Mouse (Mus musculus) liver, embryonic 14.5 days (tissue): Measurements from ENCODE around the gene Necap1. TPM values are rescaled to one million over a fixed set of nuclear protein-coding genes. Genes with fewer than 3 reads are reported as not detected.

ENCODE experiments used
- ATAC-seq: fragments of 200-750 bp; cut with Nextera tagmentation; 2 replicates; pipeline ENCODE4 v1.8.0; 2017; ENCODE audit warnings: moderate number of reproducible peaks, mild to moderate bottlenecking, moderate library complexity; ENCODE audit not compliant: insufficient read depth
- DNase-seq, 3 experiments: peaks; one replicate each; pipeline ENCODE4 v3.0.0-alpha.2; 2012 to 2013; ENCODE audit warnings: low read depth in 3 of 3, low spot score in 3 of 3
- H3K27ac ChIP-seq: fragments of 300-500 bp; sonication (generic); 2 replicates; pipeline ENCODE4 v1.5.1; 2014; ENCODE audit warnings: moderate library complexity, mild to moderate bottlenecking, control low read depth, inconsistent platforms
- H3K27me3 ChIP-seq: fragments of 300-500 bp; sonication (generic); 2 replicates; pipeline ENCODE4 v1.6.1; 2014; ENCODE audit warnings: mild to moderate bottlenecking, low read length, moderate library complexity; ENCODE audit not compliant: control insufficient read depth, insufficient read depth
- H3K36me3 ChIP-seq: fragments of 300-500 bp; sonication (generic); replicated peaks from 2 replicates; pipeline ENCODE4 v1.6.1; 2014; ENCODE audit warnings: low read depth; ENCODE audit not compliant: control insufficient read depth, insufficient read depth
- H3K4me1 ChIP-seq, 2 experiments: fragments of 200-500 bp in 1 of 2; fragments of 300-500 bp in 1 of 2; sonication (generic) in 1 of 2; replicated peaks; 2 replicates each; pipeline ENCODE4 v1.6.1; 2012 to 2014; ENCODE audit warnings: antibody characterized with exemption in 1 of 2, inconsistent platforms in 1 of 2, low read length in 1 of 2; ENCODE audit not compliant: control insufficient read depth in 2 of 2, insufficient read depth in 2 of 2
- H3K4me2 ChIP-seq: fragments of 300-500 bp; sonication (generic); 2 replicates; pipeline ENCODE4 v1.6.1; 2014; ENCODE audit warnings: low read depth, mild to moderate bottlenecking, control low read depth, moderate library complexity
- H3K4me3 ChIP-seq, 2 experiments: fragments of 200-500 bp in 1 of 2; fragments of 300-500 bp in 1 of 2; sonication (generic) in 1 of 2; 2 replicates each; pipeline ENCODE4 v1.5.1; 2012 to 2014; ENCODE audit warnings: low read depth in 2 of 2, low read length in 2 of 2, mild to moderate bottlenecking in 2 of 2, control low read depth in 1 of 2, inconsistent platforms in 1 of 2, moderate library complexity in 1 of 2; ENCODE audit not compliant: insufficient read depth in 1 of 2
- H3K9ac ChIP-seq: fragments of 300-500 bp; sonication (generic); replicated peaks from 2 replicates; pipeline ENCODE4 v1.6.1; 2014; ENCODE audit warnings: mild to moderate bottlenecking, control low read depth, moderate library complexity
- H3K9me3 ChIP-seq: fragments of 300-500 bp; sonication (generic); 2 replicates; pipeline ENCODE4 v1.6.1; 2016; ENCODE audit warnings: low read length, mixed read lengths; ENCODE audit not compliant: control insufficient read depth
- CTCF ChIP-seq: IDR thresholded peaks from 2 replicates; pipeline ENCODE4 v1.5.1; 2016; ENCODE audit warnings: antibody characterized with exemption, low read depth, control low read depth
- EP300 ChIP-seq: IDR thresholded peaks from 2 replicates; pipeline ENCODE4 v1.6.1; 2016; ENCODE audit warnings: antibody characterized with exemption, low read depth
- whole genome bisulfite sequencing: fragments of 180-500 bp; shearing (Covaris S2); extraction: QIAGEN DNeasy Blood & Tissue Kit; methylation state at CpG from one replicate; pipeline ENCODE4 v1.1.7; 2014; ENCODE audit not compliant: insufficient replicate concordance; 5-methylcytosine and 5-hydroxymethylcytosine counted together
- polyA plus RNA-seq, 2 experiments: library from polyadenylated mRNA; depleted of rRNA in 1 of 2; stranded (reverse) in 1 of 2; unstranded in 1 of 2; fragments of >200 nt; fragmentation: Nextera tagmentation in 1 of 2; extraction: Ambion mirVana in 1 of 2; gene quantifications; 2 replicates each; pipeline versions ENCODE4 v1.2.1 to v1.2.3; 2012 to 2014

Necap1 gene
- polyA plus RNA-seq, 2 experiments = 13.8 to 17.9 TPM

DNA sequence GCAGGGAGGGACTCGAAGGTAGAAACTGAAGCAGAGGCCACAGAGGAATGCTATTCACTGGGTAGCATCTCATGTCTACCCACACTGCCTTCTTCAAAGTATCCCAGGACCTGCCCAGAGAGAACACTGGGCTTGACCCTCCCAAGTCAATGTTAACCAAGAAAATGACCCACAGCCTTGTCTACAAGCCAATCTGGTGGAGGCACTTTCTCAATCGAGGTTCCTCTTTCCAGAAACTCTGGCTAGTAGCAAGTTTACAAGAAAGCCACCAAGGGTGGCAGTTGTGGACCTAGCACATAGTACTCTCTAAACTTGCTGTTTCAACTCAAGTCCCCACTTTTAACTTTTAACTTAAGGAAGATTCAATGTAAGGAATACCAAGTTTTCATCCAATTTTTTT, 21.6 kb upstream of the Necap1 start:
- no peak for DNase-seq
- no peak for TF ChIP-seq CTCF
- no peak for TF ChIP-seq EP300
- no peaks in the 10 kb centered on the region for H3K27me3 ChIP-seq
- no peak overlapping the region for H3K4me2 ChIP-seq
- peaks cover 0 to 4% of the 10 kb centered on the region in 2 experiments; a peak in 1 of 4 replicates for H3K4me1 ChIP-seq
- H3K4me3 ChIP-seq = no peak overlapping the region
- ATAC-seq = no peak
- no peaks in the 10 kb centered on the region for H3K36me3 ChIP-seq
- no peak overlapping the region for H3K9ac ChIP-seq
- H3K9me3 ChIP-seq = no peaks in the 10 kb centered on the region
- 11% methylated on average over 2 of the region's 2 CpGs for WGBS
- no peak overlapping the region for H3K27ac ChIP-seq

DNA sequence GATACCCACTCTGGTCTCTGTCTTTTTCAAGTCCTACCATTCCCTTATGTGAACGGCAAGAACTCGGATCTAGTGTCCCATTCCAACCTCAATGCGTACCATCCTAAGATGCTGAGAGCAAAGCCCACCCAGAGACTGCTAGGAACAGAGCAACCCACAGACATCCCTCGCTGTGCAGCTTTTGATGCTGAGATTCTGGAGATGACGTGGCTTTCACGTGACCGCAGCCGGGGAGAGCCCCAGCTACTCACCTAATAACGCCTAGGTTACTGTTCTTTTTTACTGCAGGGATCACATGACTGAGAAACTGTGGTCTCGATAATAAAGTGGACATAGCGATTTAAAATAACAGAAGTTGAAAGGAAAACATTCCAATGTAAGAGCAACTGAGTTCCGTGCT, 19.7 kb upstream of the Necap1 start:
- Histone ChIP-seq H3K9me3 (no peaks in the 10 kb centered on the region), H3K36me3 (no peaks in the 10 kb centered on the region), H3K9ac (no peak overlapping the region), H3K27me3 (no peaks in the 10 kb centered on the region), H3K27ac (no peak overlapping the region), H3K4me1 (peaks cover 0 to 4% of the 10 kb centered on the region in 2 experiments; a peak in 1 of 4 replicates), H3K4me3 (no peak overlapping the region), H3K4me2 (no peak overlapping the region)
- no peak for DNase-seq
- 63% methylated on average over 12 of the region's 12 CpGs for WGBS
- TF ChIP-seq EP300 = no peak
- no peak for TF ChIP-seq CTCF
- ATAC-seq = no peak

DNA sequence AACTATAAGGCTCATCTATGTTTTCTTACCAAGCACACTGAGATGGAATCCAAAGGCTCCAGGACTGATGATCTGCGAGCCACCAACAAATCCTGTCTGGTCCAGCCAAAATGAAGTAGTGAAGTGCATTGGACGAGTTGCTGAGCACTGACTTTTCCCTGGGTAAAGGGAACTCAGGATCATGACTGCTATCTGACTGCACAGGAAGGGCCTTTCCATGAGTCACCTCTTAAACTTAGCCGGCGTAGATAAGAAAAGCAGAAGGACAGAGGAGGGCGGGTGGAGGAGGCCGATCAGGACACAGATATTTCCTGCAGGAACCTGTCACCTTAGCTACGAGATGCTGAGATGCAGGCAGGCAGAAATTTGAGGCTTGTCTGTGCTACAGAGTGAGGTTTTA, 18.3 kb upstream of the Necap1 start, which contains the start of gene C3ar1:
Gene C3ar1, minus strand, starts transcription at position 207 of the 400 bp plus-strand sequence.
- no peak within 1 kb of the TSS for H3K4me2 ChIP-seq
- H3K9me3 ChIP-seq = no peaks in the 10 kb centered on the region; the same call in 1 of the 2 replicates
- no peaks in the 10 kb centered on the region for H3K27me3 ChIP-seq
- no peak within 1 kb of the TSS for H3K27ac ChIP-seq
- no peak within 1 kb of the TSS for H3K9ac ChIP-seq
- peaks cover 0 to 4% of the 10 kb centered on the region in 2 experiments; a peak in 1 of 4 replicates for H3K4me1 ChIP-seq
- no peak for DNase-seq
- 11% methylated on average over 7 of the region's 7 CpGs for WGBS
- no peak within 1 kb of the TSS for H3K4me3 ChIP-seq
- peak; percentile 55; the same call in 1 of the 2 replicates for ATAC-seq
- 0 out of 2 replicates have a peak, but pooled peaks have one; percentile 7 for TF ChIP-seq EP300
- no peak for TF ChIP-seq CTCF
- H3K36me3 ChIP-seq = no peaks in the 10 kb centered on the region

DNA sequence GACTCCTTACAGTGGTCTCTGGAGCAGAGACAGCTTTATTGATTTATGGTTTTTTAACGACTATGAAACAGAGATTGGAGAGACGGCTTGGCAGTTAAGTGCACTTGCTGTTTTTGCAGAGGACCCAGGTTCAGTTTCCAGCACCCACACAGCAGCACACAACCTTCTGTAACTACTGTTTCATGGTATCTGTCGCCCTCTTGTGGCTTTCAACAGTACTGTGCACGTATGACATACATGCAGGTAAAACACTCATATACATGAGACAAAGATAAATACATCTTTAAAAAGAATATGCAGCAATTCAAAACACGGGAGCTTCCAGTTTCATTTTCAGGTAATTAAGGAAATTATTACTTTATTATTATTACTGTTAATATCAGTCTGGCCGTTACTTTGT, 11.8 kb upstream of the Necap1 start:
- H3K4me3 ChIP-seq = no peak overlapping the region
- H3K27me3 ChIP-seq = no peaks in the 10 kb centered on the region
- H3K9me3 ChIP-seq = peaks cover 6% of the 10 kb centered on the region
- peaks cover 0 to 3% of the 10 kb centered on the region in 2 experiments; a peak in 1 of 4 replicates for H3K4me1 ChIP-seq
- no peaks in the 10 kb centered on the region for H3K36me3 ChIP-seq
- ATAC-seq (no peak), DNase-seq (no peak)
- H3K4me2 ChIP-seq = no peak overlapping the region
- H3K27ac ChIP-seq = no peak overlapping the region
- no peak overlapping the region for H3K9ac ChIP-seq
- 58% methylated on average over 6 of the region's 6 CpGs for WGBS
- TF ChIP-seq CTCF (peak; percentile 49), EP300 (no peak)

DNA sequence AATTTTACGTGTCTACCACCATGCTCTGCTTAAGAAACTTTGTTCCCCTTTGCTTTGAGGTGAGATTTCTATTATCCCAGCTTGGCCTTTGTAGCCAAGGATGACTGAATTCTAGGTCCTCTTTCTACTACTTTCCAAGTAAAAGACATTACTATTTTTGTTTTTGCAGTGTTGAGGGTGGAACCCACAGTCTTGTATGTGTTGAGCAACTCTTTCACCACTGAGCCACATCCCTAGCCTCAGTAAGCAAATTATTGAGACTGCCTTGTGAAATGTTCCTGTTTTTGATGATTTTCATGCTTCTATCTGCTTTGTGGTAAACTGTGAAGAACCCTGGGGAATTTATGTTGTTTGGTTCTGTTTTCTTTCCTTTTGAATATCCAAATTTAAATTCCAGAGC, 11.4 kb upstream of the Necap1 start:
- Histone ChIP-seq H3K27ac (no peak overlapping the region), H3K27me3 (no peaks in the 10 kb centered on the region), H3K9me3 (peaks cover 6% of the 10 kb centered on the region), H3K4me1 (peaks cover 0 to 3% of the 10 kb centered on the region in 2 experiments; a peak in 1 of 4 replicates), H3K9ac (no peak overlapping the region), H3K36me3 (no peaks in the 10 kb centered on the region), H3K4me2 (no peak overlapping the region), H3K4me3 (no peak overlapping the region)
- WGBS = 39% methylated on average over 1 of the region's 1 CpGs
- TF ChIP-seq EP300 = no peak
- TF ChIP-seq CTCF = no peak
- peak in 1 of 3 experiments; percentile 24 for DNase-seq
- ATAC-seq = peak; percentile 33; the same call in 1 of the 2 replicates
